Mouse (Mus musculus): ENCODE measurements around the gene Alk. TPM values are rescaled to one million over a fixed set of nuclear protein-coding genes. Genes with fewer than 3 reads are reported as not detected.

Gene Alk
- polyA plus RNA-seq, 1 experiment from 2014 or later = 0.09 TPM

- Histone ChIP-seq H3K36me3 (replicated peaks) (no peaks in the 10 kb centered on the region), H3K9me3 (no peaks in the 10 kb centered on the region), H3K27me3 (ENCODE audit: poor library complexity, severe bottlenecking) (no peaks in the 10 kb centered on the region), H3K27ac (no peak overlapping the region), H3K4me1 (peaks cover 5% of the 10 kb centered on the region; the same call in 1 of the 2 replicates), H3K4me3 (no peak overlapping the region)
- DNase-seq (ENCODE audit: extremely low spot score, low spot score) = no peak
- 83% methylated on average over 1 of the region's 1 CpGs for WGBS
Observed at GRCm38 (mm10) chr17:72187026-72187425, 417.4 kb downstream of the Alk start.

DNA sequence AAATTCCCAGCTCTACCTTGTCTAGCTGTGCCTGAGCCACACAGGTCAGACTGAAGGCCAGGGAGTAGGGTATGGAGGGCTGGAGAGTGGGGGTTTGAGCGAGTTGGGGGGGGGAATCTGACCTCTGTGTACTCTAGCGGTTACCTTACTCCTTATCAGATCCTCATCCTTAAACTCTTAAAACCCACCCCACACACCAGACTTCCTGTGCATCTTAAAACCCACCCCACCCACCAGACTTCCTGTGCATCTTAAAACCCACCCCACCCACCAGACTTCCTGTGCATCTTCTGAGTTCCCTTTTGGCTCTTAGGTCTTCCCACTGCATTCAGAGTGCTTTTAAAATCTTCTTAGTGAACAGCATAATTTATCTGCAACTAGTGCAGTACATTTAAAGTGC lies 422.0 kb downstream of the Alk start:
- WGBS = 84% methylated on average over 2 of the region's 2 CpGs
- Histone ChIP-seq H3K4me3 (no peak overlapping the region), H3K4me1 (peaks cover 4% of the 10 kb centered on the region), H3K36me3 (replicated peaks) (no peaks in the 10 kb centered on the region), H3K27ac (no peak overlapping the region), H3K27me3 (ENCODE audit: poor library complexity, severe bottlenecking) (no peaks in the 10 kb centered on the region), H3K9me3 (no peaks in the 10 kb centered on the region)
- no peak for DNase-seq (ENCODE audit: extremely low spot score, low spot score)

- no peaks in the 10 kb centered on the region for H3K36me3 ChIP-seq (replicated peaks)
- no peaks in the 10 kb centered on the region for H3K27me3 ChIP-seq (ENCODE audit: poor library complexity, severe bottlenecking)
- WGBS = 97% methylated on average over 9 of the region's 9 CpGs
- H3K4me3 ChIP-seq = no peak overlapping the region
- no peak overlapping the region for H3K27ac ChIP-seq
- DNase-seq (ENCODE audit: extremely low spot score, low spot score) = no peak
- H3K4me1 ChIP-seq = peaks cover 9% of the 10 kb centered on the region
- no peaks in the 10 kb centered on the region for H3K9me3 ChIP-seq
Observed at GRCm38 (mm10) chr17:72180200-72180599, 424.2 kb downstream of the Alk start.

- Histone ChIP-seq H3K9me3 (no peaks in the 10 kb centered on the region), H3K4me3 (no peak overlapping the region), H3K27me3 (ENCODE audit: poor library complexity, severe bottlenecking) (no peaks in the 10 kb centered on the region), H3K36me3 (replicated peaks) (no peaks in the 10 kb centered on the region), H3K4me1 (peaks cover 9% of the 10 kb centered on the region), H3K27ac (no peak overlapping the region)
- WGBS = 94% methylated on average over 14 of the region's 14 CpGs
- no peak for DNase-seq (ENCODE audit: extremely low spot score, low spot score)
Observed at GRCm38 (mm10) chr17:72179722-72180140, 424.7 kb downstream of the Alk start.

- no peak overlapping the region for H3K4me3 ChIP-seq
- H3K27me3 ChIP-seq (ENCODE audit: poor library complexity, severe bottlenecking) = no peaks in the 10 kb centered on the region
- no peak for DNase-seq (ENCODE audit: extremely low spot score, low spot score)
- peaks cover 9% of the 10 kb centered on the region for H3K4me1 ChIP-seq
- 76% methylated on average over 3 of the region's 3 CpGs for WGBS
- H3K27ac ChIP-seq = no peak overlapping the region
- no peaks in the 10 kb centered on the region for H3K36me3 ChIP-seq (replicated peaks)
- no peaks in the 10 kb centered on the region for H3K9me3 ChIP-seq
Observed at GRCm38 (mm10) chr17:72173778-72174177, 430.6 kb downstream of the Alk start.

- H3K4me1 ChIP-seq = no peaks in the 10 kb centered on the region
- WGBS = 88% methylated on average over 5 of the region's 5 CpGs
Observed at GRCm38 (mm10) chr17:72168152-72168551, 436.3 kb downstream of the Alk start.

GRCm38 (mm10) chr17:72158857-72159385 lies 445.5 kb downstream of the Alk start:
- no peak for DNase-seq (ENCODE audit: extremely low spot score, low spot score)
- Histone ChIP-seq H3K9me3 (peaks cover 5% of the 10 kb centered on the region; the same call in 1 of the 2 replicates), H3K4me3 (no peak overlapping the region), H3K4me1 (no peaks in the 10 kb centered on the region), H3K36me3 (replicated peaks) (no peaks in the 10 kb centered on the region), H3K27me3 (ENCODE audit: poor library complexity, severe bottlenecking) (no peaks in the 10 kb centered on the region), H3K27ac (no peak overlapping the region)
- 84% methylated on average over 5 of the region's 5 CpGs for WGBS

More at GRCm38 (mm10) chr17:72168152-72168551, 436.3 kb downstream of the Alk start:
- no peaks in the 10 kb centered on the region for H3K27me3 ChIP-seq (ENCODE audit: poor library complexity, severe bottlenecking)
- no peak for DNase-seq (ENCODE audit: extremely low spot score, low spot score)
- H3K27ac ChIP-seq = no peak overlapping the region
- H3K4me3 ChIP-seq = no peak overlapping the region
- H3K36me3 ChIP-seq (replicated peaks) = no peaks in the 10 kb centered on the region
- no peaks in the 10 kb centered on the region for H3K9me3 ChIP-seq

- no peak overlapping the region for H3K4me3 ChIP-seq
- no peak overlapping the region for H3K27ac ChIP-seq
- H3K9me3 ChIP-seq = peaks cover 6% of the 10 kb centered on the region; the same call in 1 of the 2 replicates
- H3K27me3 ChIP-seq (ENCODE audit: poor library complexity, severe bottlenecking) = no peaks in the 10 kb centered on the region
- H3K4me1 ChIP-seq = no peaks in the 10 kb centered on the region
- 77% methylated on average over 10 of the region's 10 CpGs for WGBS
- no peak for DNase-seq (ENCODE audit: extremely low spot score, low spot score)
- no peaks in the 10 kb centered on the region for H3K36me3 ChIP-seq (replicated peaks)
Observed at GRCm38 (mm10) chr17:72157830-72158629, 446.4 kb downstream of the Alk start.

- Histone ChIP-seq H3K4me1 (no peaks in the 10 kb centered on the region), H3K4me3 (no peak overlapping the region), H3K9me3 (peaks cover 6% of the 10 kb centered on the region; the same call in 1 of the 2 replicates), H3K27ac (no peak overlapping the region), H3K27me3 (ENCODE audit: poor library complexity, severe bottlenecking) (no peaks in the 10 kb centered on the region), H3K36me3 (replicated peaks) (no peaks in the 10 kb centered on the region)
- 95% methylated on average over 3 of the region's 3 CpGs for WGBS
- DNase-seq (ENCODE audit: extremely low spot score, low spot score) = no peak
Observed at GRCm38 (mm10) chr17:72153038-72153437, 451.4 kb downstream of the Alk start.

DNA sequence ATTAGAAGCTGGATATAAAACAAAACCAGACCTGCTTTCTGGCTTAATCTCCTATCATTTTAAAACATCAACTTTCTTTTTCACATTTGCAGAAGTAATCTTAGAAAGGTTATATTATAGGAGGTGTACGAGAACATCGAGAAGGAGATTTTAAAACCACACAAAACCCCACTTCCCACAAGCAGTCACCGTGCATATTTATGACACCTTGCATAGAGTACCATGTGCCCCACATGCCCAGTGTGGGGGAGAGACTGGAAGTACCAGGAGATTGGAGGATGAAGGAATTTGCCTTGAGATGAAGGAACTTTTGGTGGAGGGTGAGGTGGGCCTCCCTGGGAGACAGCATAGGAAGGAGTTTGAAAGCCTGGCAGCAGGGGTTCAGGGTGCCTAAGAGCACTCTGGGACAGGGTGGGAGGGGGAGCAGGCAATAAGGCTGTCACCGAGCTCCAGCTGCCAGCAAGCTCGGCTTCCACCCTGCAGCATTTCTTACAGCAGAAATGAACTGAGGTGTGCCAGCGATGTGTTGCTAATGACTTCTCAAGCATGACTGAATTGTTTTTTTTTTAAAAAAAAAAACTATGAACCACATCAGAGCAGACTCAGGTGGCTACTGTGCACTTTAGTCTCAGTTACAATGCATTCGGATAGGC lies 459.4 kb downstream of the Alk start:
- H3K4me3 ChIP-seq = no peak overlapping the region
- no peak overlapping the region; the same call in 1 of the 2 replicates for H3K27ac ChIP-seq
- DNase-seq (ENCODE audit: extremely low spot score, low spot score) = no peak
- 79% methylated on average over 7 of the region's 7 CpGs for WGBS
- no peaks in the 10 kb centered on the region for H3K9me3 ChIP-seq
- H3K27me3 ChIP-seq (ENCODE audit: poor library complexity, severe bottlenecking) = no peaks in the 10 kb centered on the region
- no peaks in the 10 kb centered on the region for H3K4me1 ChIP-seq
- no peaks in the 10 kb centered on the region for H3K36me3 ChIP-seq (replicated peaks)

- Histone ChIP-seq H3K36me3 (replicated peaks) (no peaks in the 10 kb centered on the region), H3K27ac (no peak overlapping the region), H3K9me3 (no peaks in the 10 kb centered on the region), H3K4me3 (no peak overlapping the region), H3K4me1 (no peaks in the 10 kb centered on the region), H3K27me3 (ENCODE audit: poor library complexity, severe bottlenecking) (no peaks in the 10 kb centered on the region)
- 83% methylated on average over 9 of the region's 9 CpGs for WGBS
- no peak for DNase-seq (ENCODE audit: extremely low spot score, low spot score)
Observed at GRCm38 (mm10) chr17:72144461-72144860, 460.0 kb downstream of the Alk start.

DNA sequence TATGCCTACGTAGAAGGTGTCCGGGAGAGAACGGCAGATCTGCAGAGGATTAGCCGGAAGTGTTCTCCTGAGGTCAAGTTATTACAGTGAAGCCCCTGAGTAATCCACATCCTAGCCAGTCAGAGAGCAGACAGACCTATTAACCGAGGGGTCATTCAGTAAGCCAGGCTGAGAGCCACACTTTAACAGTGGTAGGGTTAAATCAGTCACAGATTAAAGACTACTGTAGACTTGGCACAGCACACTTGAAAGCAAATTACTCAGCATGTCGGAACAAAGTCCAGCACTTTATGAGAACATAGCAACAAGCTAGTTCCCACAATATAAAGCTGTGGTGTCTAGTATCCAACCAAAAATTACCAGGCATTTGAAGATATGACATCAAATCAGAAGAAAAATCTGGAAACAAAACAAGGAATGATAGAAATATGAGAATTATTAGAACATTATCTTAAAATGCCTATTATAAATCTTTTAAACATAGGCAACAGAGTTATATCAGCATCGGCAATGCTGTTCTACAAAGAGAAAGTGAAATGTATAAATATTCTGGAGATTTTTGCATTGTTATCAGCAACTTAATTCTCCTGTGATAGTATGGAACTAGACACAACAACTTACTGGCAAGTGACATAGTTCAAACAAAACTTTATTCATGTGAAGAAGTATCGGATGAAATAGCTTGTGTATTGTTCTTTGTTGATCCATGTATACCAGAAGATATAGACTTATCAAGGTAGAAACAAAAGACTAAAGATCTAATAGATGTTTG lies 472.1 kb downstream of the Alk start:
- H3K36me3 ChIP-seq (replicated peaks) = no peaks in the 10 kb centered on the region
- no peak overlapping the region for H3K27ac ChIP-seq
- no peak overlapping the region for H3K4me3 ChIP-seq
- no peak for DNase-seq (ENCODE audit: extremely low spot score, low spot score)
- H3K4me1 ChIP-seq = no peaks in the 10 kb centered on the region
- H3K27me3 ChIP-seq (ENCODE audit: poor library complexity, severe bottlenecking) = no peaks in the 10 kb centered on the region
- 91% methylated on average over 8 of the region's 8 CpGs for WGBS
- no peaks in the 10 kb centered on the region; the same call in 1 of the 2 replicates for H3K9me3 ChIP-seq

Measured in forebrain, embryonic 10.5 days (tissue).